Mouse (Mus musculus) C2C12 (cell line): ENCODE data around the gene Ifi213.
"Not testable (repeated sequence)": the region's sequence is repeated elsewhere in the genome, so short reads cannot be mapped to it uniquely, and the experiment has no call there.

Source experiments
- CEBPB ChIP-seq: IDR thresholded peaks from one replicate; pipeline ENCODE4 v1.6.1; 2011; ENCODE audit warnings: low read depth, mild to moderate bottlenecking, control low read depth, moderate library complexity
- CTCF ChIP-seq: IDR thresholded peaks from one replicate; pipeline ENCODE4 v1.5.1; 2011; ENCODE audit not compliant: control insufficient read depth, insufficient read depth, insufficient read length
- MYOG ChIP-seq: IDR thresholded peaks from one replicate; pipeline ENCODE4 v1.6.1; 2011; ENCODE audit not compliant: control insufficient read depth, insufficient read length; ENCODE audit errors: extremely low read depth

DNA sequence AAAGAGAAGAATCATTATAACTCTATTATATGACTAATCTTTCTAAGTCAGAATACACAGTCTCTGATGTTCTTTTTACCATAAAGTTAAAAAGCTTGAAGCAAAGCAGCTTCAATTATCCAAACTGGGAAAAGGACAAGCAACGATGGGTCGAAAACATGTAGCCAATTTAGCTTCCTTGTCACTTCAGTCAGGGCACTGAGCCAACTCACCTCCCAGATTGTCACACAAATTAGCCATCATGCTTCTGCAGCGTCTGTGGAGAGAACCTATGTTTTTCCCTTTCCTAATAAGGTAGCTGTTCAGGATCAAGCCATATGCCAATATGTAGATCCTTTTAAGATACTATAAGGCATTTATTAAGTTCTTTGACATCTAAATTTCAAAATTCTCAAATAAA, 11.2 kb upstream of the Ifi213 start:
- TF ChIP-seq CEBPB, CTCF, MYOG: not testable (repeated sequence)
